Mouse (Mus musculus): ENCODE results near the gene Ndufv1. TPM values are rescaled to one million over a fixed set of nuclear protein-coding genes. Genes with fewer than 3 reads are reported as not detected.
A peak's percentile ranks its signal among the peaks of the same experiment; 100 is the strongest.
"Not testable (repeated sequence)": the region's sequence is repeated elsewhere in the genome, so short reads cannot be mapped to it uniquely, and the experiment has no call there.

The Ndufv1 gene
- polyA plus RNA-seq, 1 experiment from 2014 or later = 618 TPM

DNA sequence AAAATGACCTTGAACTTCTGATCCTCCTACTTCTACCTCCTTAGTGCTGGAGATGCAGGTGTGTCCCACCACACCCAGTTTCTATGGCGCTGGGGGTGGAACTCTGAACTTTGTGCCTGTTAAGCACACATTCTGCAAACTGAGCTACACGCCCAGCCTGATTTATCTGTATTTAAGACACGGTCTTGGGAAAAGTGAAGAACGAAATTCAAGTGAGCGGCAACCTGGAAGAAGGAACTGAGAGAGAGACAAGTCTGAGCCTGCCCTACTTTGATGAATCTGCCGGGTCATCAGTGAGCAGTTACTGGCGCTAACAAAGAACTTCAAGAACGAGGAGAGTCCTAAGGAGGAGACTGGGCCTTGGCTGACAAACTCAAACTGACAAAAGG lies 34.3 kb upstream of the Ndufv1 start:
- Histone ChIP-seq H3K27ac (ENCODE audit: low read length) (no peak overlapping the region), H3K9ac (ENCODE audit: low read length) (no peak overlapping the region), H3K36me3 (ENCODE audit: control insufficient read depth, insufficient read depth) (no peaks in the 10 kb centered on the region), H3K4me2 (ENCODE audit: low read depth, low read length) (no peak overlapping the region), H3K4me3 (ENCODE audit: low read length) (no peak overlapping the region), H3K9me3 (replicated peaks; ENCODE audit: control insufficient read depth, low read length) (no peaks in the 10 kb centered on the region), H3K27me3 (ENCODE audit: control insufficient read depth, insufficient read depth, low read length) (no peaks in the 10 kb centered on the region), H3K4me1 (ENCODE audit: control insufficient read depth, insufficient read depth, low read length) (peaks cover 2% of the 10 kb centered on the region; the same call in 1 of the 2 replicates)
- WGBS = 80% methylated on average over 8 of the region's 8 CpGs
- ATAC-seq (replicated peaks; ENCODE audit: extremely low read depth, insufficient read depth, low FRiP score) = no peak

DNA sequence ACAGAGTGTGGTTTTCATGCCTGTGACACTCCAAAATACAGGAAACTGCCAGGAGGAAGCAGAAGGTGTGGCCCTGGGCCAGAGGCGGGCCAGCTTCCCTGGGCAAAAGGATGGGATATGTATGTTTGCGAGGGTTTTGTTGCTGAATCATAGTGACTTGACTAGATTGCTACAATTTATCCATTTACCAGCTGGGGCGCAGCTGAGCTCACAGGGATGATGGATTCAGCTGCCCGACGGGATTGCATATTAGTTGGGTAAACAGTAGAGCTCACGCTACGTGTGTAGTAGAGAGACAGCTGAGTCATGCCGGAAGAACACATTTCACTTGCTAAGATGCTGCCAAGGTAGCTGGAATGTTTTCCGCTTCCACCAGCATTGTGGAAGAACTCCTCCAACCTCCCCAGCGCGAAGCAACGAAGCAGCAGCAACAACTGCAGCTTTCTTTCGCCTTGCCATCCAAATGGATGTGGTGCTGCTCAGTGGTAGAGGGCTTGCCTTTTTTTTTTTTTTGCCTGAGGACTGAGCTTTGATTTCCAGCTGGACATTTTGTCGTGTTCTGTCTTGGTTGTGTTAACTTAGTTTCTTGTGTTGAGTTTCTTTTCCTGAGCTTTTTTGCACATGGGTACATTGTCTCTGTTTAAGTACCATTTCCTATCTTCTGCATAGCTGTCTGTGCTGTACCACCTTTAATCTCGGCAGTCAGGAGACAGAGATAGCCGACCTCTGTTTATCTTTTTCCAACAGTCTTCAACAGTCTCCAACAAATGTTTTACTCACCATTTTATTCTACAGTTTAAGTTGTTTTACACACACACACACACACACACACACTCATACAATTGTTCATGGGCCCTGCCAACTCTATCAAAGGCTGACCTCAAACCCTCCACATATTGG lies 33.6 kb upstream of the Ndufv1 start, which contains the start of gene Gstp2:
Gstp2 (minus strand) TSS at position 58 of the 900 bp plus-strand sequence.
- WGBS = 37% methylated on average over 16 of the region's 16 CpGs
- Histone ChIP-seq H3K36me3 (ENCODE audit: control insufficient read depth, insufficient read depth) (no peaks in the 10 kb centered on the region), H3K27ac (ENCODE audit: low read length) (no peak within 1 kb of the TSS), H3K4me1 (ENCODE audit: control insufficient read depth, insufficient read depth, low read length) (peaks cover 2% of the 10 kb centered on the region; the same call in 1 of the 2 replicates), H3K27me3 (ENCODE audit: control insufficient read depth, insufficient read depth, low read length) (no peaks in the 10 kb centered on the region), H3K4me2 (ENCODE audit: low read depth, low read length) (peak within 1 kb of the TSS; percentile 27), H3K4me3 (ENCODE audit: low read length) (no peak within 1 kb of the TSS), H3K9ac (ENCODE audit: low read length) (no peak within 1 kb of the TSS), H3K9me3 (replicated peaks; ENCODE audit: control insufficient read depth, low read length) (no peaks in the 10 kb centered on the region)
- peak; percentile 46 for ATAC-seq (replicated peaks; ENCODE audit: extremely low read depth, insufficient read depth, low FRiP score)

DNA sequence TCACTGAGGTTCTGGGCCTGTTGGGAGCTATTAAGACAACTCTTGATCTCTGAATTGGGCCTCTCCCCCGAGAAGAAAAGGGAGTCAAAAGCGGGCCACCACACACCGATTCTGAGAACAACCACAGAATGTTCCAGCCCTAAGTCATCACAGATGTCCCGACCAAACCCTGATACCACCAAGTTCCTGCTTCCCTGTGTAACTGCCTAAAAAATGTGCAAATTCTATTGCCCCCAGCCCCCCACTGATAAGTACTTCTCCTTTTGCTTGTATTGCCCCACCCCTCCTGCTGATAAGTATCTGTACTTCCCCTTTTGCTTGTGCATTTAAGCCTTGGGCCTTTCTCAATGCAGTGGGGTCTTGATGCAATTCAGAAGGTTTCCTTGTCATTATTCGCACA lies 31.5 kb upstream of the Ndufv1 start:
- 78% methylated on average over 5 of the region's 5 CpGs for WGBS
- H3K9ac ChIP-seq (ENCODE audit: low read length); H3K4me1 ChIP-seq (ENCODE audit: control insufficient read depth, insufficient read depth, low read length); H3K27me3 ChIP-seq (ENCODE audit: control insufficient read depth, insufficient read depth, low read length); H3K4me2 ChIP-seq (ENCODE audit: low read depth, low read length); H3K9me3 ChIP-seq (replicated peaks; ENCODE audit: control insufficient read depth, low read length); ATAC-seq (replicated peaks; ENCODE audit: extremely low read depth, insufficient read depth, low FRiP score); H3K36me3 ChIP-seq (ENCODE audit: control insufficient read depth, insufficient read depth); H3K4me3 ChIP-seq (ENCODE audit: low read length); H3K27ac ChIP-seq (ENCODE audit: low read length): not testable (repeated sequence)

DNA sequence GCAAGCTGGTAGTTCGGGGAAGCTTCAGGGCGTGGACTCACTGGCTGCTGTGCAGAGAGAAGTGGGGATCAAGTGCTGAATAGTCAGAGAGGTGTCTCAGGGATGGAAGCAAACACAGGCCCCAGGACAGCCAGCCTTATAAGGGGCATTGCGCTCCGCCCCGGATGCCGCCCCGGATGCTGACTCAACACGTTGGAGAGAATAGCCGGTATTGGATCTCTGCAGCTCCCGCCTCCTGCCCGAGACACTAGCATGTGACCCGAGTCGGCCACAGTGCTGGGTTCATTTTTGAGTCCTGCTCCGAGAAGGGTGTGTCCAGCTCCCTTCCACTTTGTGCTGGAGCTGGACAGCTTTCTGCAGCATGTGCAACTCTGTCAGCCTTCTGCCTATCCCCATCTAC lies 29.5 kb upstream of the Ndufv1 start:
- Histone ChIP-seq H3K9ac (ENCODE audit: low read length) (no peak overlapping the region), H3K4me1 (ENCODE audit: control insufficient read depth, insufficient read depth, low read length) (peaks cover 9% of the 10 kb centered on the region; the same call in 1 of the 2 replicates), H3K27me3 (ENCODE audit: control insufficient read depth, insufficient read depth, low read length) (no peaks in the 10 kb centered on the region), H3K27ac (ENCODE audit: low read length) (no peak overlapping the region), H3K4me3 (ENCODE audit: low read length) (no peak overlapping the region), H3K9me3 (replicated peaks; ENCODE audit: control insufficient read depth, low read length) (no peaks in the 10 kb centered on the region), H3K36me3 (ENCODE audit: control insufficient read depth, insufficient read depth) (no peaks in the 10 kb centered on the region), H3K4me2 (ENCODE audit: low read depth, low read length) (peak overlapping the region; percentile 24; the same call in 1 of the 2 replicates)
- ATAC-seq (replicated peaks; ENCODE audit: extremely low read depth, insufficient read depth, low FRiP score) = no peak
- 61% methylated on average over 14 of the region's 14 CpGs for WGBS

DNA sequence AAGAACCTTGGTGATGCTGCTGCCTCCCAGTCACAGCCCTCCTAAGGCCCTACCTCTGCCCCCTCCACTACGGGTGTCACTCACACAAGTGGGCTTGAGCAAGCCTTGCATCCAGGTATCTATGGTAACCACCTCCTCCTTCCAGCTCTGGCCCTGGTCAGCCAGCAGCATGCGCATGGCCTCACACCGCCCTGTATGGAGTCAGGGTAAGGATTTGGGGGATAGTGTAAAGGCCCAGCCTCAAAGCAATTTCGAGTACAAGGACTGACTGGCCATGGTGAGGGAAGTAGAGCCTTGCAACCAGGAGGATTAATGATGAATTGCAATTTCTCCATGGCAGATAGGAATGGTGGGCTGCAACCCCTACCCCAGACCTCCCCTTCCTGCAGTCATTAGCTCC lies 28.9 kb upstream of the Ndufv1 start:
- H3K27me3 ChIP-seq (ENCODE audit: control insufficient read depth, insufficient read depth, low read length); H3K36me3 ChIP-seq (ENCODE audit: control insufficient read depth, insufficient read depth); H3K4me2 ChIP-seq (ENCODE audit: low read depth, low read length); H3K9me3 ChIP-seq (replicated peaks; ENCODE audit: control insufficient read depth, low read length); ATAC-seq (replicated peaks; ENCODE audit: extremely low read depth, insufficient read depth, low FRiP score); H3K9ac ChIP-seq (ENCODE audit: low read length); H3K4me3 ChIP-seq (ENCODE audit: low read length); H3K4me1 ChIP-seq (ENCODE audit: control insufficient read depth, insufficient read depth, low read length); H3K27ac ChIP-seq (ENCODE audit: low read length): not testable (repeated sequence)
- WGBS = 77% methylated on average over 3 of the region's 4 CpGs

DNA sequence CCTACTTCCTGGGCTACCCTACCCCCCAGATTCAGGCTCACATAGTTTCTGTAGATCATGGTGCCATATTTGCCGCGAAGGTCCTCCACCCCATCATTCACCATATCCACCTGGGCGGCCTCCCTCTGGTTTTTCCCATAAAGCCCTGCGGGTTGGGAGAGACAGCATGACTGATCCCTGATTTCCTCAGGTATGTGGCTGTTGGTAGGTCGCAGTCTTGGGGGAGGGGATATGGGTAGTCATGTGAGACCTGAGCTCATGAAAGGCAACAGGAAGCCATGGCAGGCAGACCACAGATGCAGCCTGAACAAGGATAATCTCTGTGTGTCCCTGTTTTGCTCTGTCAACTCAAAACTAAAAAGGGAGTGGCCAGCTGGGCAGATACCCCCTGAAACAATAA lies 28.3 kb upstream of the Ndufv1 start:
- not testable (repeated sequence) for ATAC-seq (replicated peaks; ENCODE audit: extremely low read depth, insufficient read depth, low FRiP score); H3K9ac ChIP-seq (ENCODE audit: low read length); H3K36me3 ChIP-seq (ENCODE audit: control insufficient read depth, insufficient read depth); H3K27ac ChIP-seq (ENCODE audit: low read length); H3K4me2 ChIP-seq (ENCODE audit: low read depth, low read length); H3K9me3 ChIP-seq (replicated peaks; ENCODE audit: control insufficient read depth, low read length); H3K27me3 ChIP-seq (ENCODE audit: control insufficient read depth, insufficient read depth, low read length); H3K4me3 ChIP-seq (ENCODE audit: low read length)
- H3K4me1 ChIP-seq (ENCODE audit: control insufficient read depth, insufficient read depth, low read length) = peaks cover 12% of the 10 kb centered on the region; the same call in 1 of the 2 replicates
- 84% methylated on average over 5 of the region's 5 CpGs for WGBS

DNA sequence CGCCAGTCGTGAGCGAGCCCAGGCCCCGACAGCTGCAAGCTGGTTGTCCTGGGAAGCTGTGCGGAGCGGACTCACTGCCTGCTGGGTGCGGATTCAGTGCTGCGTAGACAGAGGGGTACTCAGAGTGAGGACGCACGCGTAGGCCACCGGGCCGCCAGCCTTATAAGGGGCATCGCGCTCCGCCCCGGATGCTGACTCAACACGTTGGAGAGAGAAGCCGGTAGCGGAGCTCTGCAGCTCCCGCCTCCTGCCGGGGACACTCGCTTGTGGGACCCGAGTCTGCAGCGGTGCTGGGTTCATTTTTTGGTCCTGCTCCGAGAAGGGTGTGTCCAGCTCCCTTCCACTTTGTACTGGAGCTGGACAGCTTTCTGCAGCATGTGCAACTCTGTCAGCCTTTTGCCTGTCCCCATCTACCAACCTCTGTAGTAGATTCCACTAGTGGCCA lies 25.2 kb upstream of the Ndufv1 start, which contains the start of gene Gstp1:
Gstp1 (minus strand) TSS at position 198 of the 445 bp plus-strand sequence.
- Histone ChIP-seq H3K4me1 (ENCODE audit: control insufficient read depth, insufficient read depth, low read length) (peaks cover 12% of the 10 kb centered on the region; the same call in 1 of the 2 replicates), H3K9ac (ENCODE audit: low read length) (peak within 1 kb of the TSS; percentile 89), H3K4me2 (ENCODE audit: low read depth, low read length) (peak within 1 kb of the TSS; percentile 85), H3K36me3 (ENCODE audit: control insufficient read depth, insufficient read depth) (peaks cover 2% of the 10 kb centered on the region), H3K9me3 (replicated peaks; ENCODE audit: control insufficient read depth, low read length) (no peaks in the 10 kb centered on the region), H3K27ac (ENCODE audit: low read length) (peak within 1 kb of the TSS; percentile 85), H3K4me3 (ENCODE audit: low read length) (peak within 1 kb of the TSS; percentile 67), H3K27me3 (ENCODE audit: control insufficient read depth, insufficient read depth, low read length) (no peaks in the 10 kb centered on the region)
- ATAC-seq (replicated peaks; ENCODE audit: extremely low read depth, insufficient read depth, low FRiP score) = peak; percentile 93
- WGBS = under 1% methylated on average over 26 of the region's 26 CpGs

DNA sequence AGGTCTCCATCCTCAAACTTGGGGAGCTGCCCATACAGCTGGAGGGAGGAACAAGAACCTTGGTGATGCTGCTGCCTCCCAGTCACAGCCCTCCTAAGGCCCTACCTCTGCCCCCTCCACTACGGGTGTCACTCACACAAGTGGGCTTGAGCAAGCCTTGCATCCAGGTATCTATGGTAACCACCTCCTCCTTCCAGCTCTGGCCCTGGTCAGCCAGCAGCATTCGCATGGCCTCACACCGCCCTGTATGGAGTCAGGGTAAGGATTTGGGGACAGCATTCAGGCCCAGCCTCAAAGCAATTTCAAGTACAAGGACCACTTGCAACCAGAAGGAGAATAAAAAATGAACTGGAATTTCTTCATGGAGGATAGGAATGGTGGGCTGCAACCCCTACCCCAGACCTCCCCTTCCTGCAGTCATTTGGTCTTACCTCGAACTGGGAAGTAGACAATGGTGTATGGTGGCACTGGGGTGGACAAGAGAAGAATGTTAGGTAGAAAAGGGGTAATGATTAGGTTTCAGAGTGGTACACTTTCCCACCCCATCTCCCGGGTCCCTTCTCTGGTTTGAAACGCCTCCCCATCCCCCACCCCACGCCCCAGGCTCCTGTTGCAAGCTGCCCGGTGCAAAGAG lies 24.7 kb upstream of the Ndufv1 start:
- not testable (repeated sequence) for H3K9me3 ChIP-seq (replicated peaks; ENCODE audit: control insufficient read depth, low read length); H3K27me3 ChIP-seq (ENCODE audit: control insufficient read depth, insufficient read depth, low read length); H3K36me3 ChIP-seq (ENCODE audit: control insufficient read depth, insufficient read depth)
- Histone ChIP-seq H3K4me3 (ENCODE audit: low read length) (peak overlapping the region; percentile 67), H3K27ac (ENCODE audit: low read length) (peak overlapping the region; percentile 85), H3K4me2 (ENCODE audit: low read depth, low read length) (peak overlapping the region; percentile 85), H3K4me1 (ENCODE audit: control insufficient read depth, insufficient read depth, low read length) (peaks cover 12% of the 10 kb centered on the region; the same call in 1 of the 2 replicates), H3K9ac (ENCODE audit: low read length) (peak overlapping the region; percentile 89)
- 0 out of 2 replicates have a peak, but pooled peaks have one; percentile 5 for ATAC-seq (replicated peaks; ENCODE audit: extremely low read depth, insufficient read depth, low FRiP score)
- WGBS = 29% methylated on average over 7 of the region's 8 CpGs
